Mouse (Mus musculus) limb, embryonic 12.5 days (tissue): ENCODE data around the gene Naaladl2. TPM values are rescaled to one million over a fixed set of nuclear protein-coding genes. Genes with fewer than 3 reads are reported as not detected.

Source experiments
- ATAC-seq: fragments of 200-750 bp; cut with Nextera tagmentation; 2 replicates; pipeline ENCODE4 v1.8.0; 2017; ENCODE audit warnings: low read depth, moderate TSS enrichment; ENCODE audit not compliant: insufficient number of reproducible peaks, insufficient read depth, low FRiP score, low TSS enrichment
- H3K27ac ChIP-seq: fragments of 300-500 bp; sonication (generic); 2 replicates; pipeline ENCODE4 v1.5.1; 2016; ENCODE audit warnings: mild to moderate bottlenecking, moderate library complexity
- H3K27me3 ChIP-seq: fragments of 300-500 bp; sonication (generic); 2 replicates; pipeline ENCODE4 v1.6.1; 2016; ENCODE audit warnings: mild to moderate bottlenecking, moderate library complexity
- H3K36me3 ChIP-seq: fragments of 300-500 bp; sonication (generic); 2 replicates; pipeline ENCODE4 v1.6.1; 2016; ENCODE audit warnings: mild to moderate bottlenecking, moderate library complexity
- H3K4me1 ChIP-seq: fragments of 300-500 bp; sonication (generic); replicated peaks from 2 replicates; pipeline ENCODE4 v1.6.1; 2016
- H3K4me2 ChIP-seq: fragments of 300-500 bp; sonication (generic); 2 replicates; pipeline ENCODE4 v1.6.1; 2016; ENCODE audit warnings: mild to moderate bottlenecking, moderate library complexity
- H3K4me3 ChIP-seq: fragments of 300-500 bp; sonication (generic); replicated peaks from 2 replicates; pipeline ENCODE4 v1.5.1; 2016; ENCODE audit warnings: mild to moderate bottlenecking
- H3K9ac ChIP-seq: fragments of 300-500 bp; sonication (generic); replicated peaks from 2 replicates; pipeline ENCODE4 v1.6.1; 2016; ENCODE audit warnings: mild to moderate bottlenecking, moderate library complexity
- H3K9me3 ChIP-seq: fragments of 300-500 bp; sonication (generic); 2 replicates; pipeline ENCODE4 v1.6.1; 2016; ENCODE audit warnings: mild to moderate bottlenecking, moderate library complexity
- WGBS: fragments of 180-500 bp; shearing (Covaris S2); methylation state at CpG from one replicate; pipeline ENCODE4 v1.1.7; 2016; 5-methylcytosine and 5-hydroxymethylcytosine counted together
- polyA plus RNA-seq: library from polyadenylated mRNA; unstranded; fragments of >200 nt; fragmentation: Nextera tagmentation; extraction: Ambion mirVana; gene quantifications from 2 replicates; pipeline ENCODE4 v1.2.1, GENCODE M21; 2016

Naaladl2 gene
- polyA plus RNA-seq, 1 experiment from 2014 or later: 1.1 TPM

GRCm38 (mm10) chr3:24670500-24670899 is 473.6 kb downstream of the Naaladl2 start:
- 66% methylated on average over 3 of the region's 3 CpGs for WGBS
- Histone ChIP-seq H3K27me3 (no peaks in the 10 kb centered on the region), H3K4me1 (no peaks in the 10 kb centered on the region), H3K36me3 (no peaks in the 10 kb centered on the region), H3K27ac (no peak overlapping the region), H3K4me3 (no peak overlapping the region), H3K9ac (no peak overlapping the region), H3K9me3 (no peaks in the 10 kb centered on the region), H3K4me2 (no peak overlapping the region)
- ATAC-seq: no peak

- H3K36me3 ChIP-seq: no peaks in the 10 kb centered on the region
- H3K4me2 ChIP-seq: no peak overlapping the region
- no peak for ATAC-seq
- H3K4me3 ChIP-seq: no peak overlapping the region
- H3K9ac ChIP-seq: no peak overlapping the region
- 83% methylated on average over 3 of the region's 3 CpGs for WGBS
- no peaks in the 10 kb centered on the region for H3K4me1 ChIP-seq
- no peak overlapping the region for H3K27ac ChIP-seq
- no peaks in the 10 kb centered on the region for H3K9me3 ChIP-seq
- no peaks in the 10 kb centered on the region for H3K27me3 ChIP-seq
These were observed 475.8 kb downstream of the Naaladl2 start for GRCm38 (mm10) chr3:24668052-24668916.

GRCm38 (mm10) chr3:24665408-24665807 is 478.7 kb downstream of the Naaladl2 start:
- no peak for ATAC-seq
- 78% methylated on average over 1 of the region's 1 CpGs for WGBS
- H3K27me3 ChIP-seq: no peaks in the 10 kb centered on the region
- no peaks in the 10 kb centered on the region for H3K4me1 ChIP-seq
- no peaks in the 10 kb centered on the region for H3K36me3 ChIP-seq
- H3K9me3 ChIP-seq: no peaks in the 10 kb centered on the region
- no peak overlapping the region for H3K4me2 ChIP-seq
- H3K4me3 ChIP-seq: no peak overlapping the region
- H3K9ac ChIP-seq: no peak overlapping the region
- no peak overlapping the region for H3K27ac ChIP-seq

- no peak for ATAC-seq
- Histone ChIP-seq H3K4me3 (no peak overlapping the region), H3K36me3 (no peaks in the 10 kb centered on the region), H3K4me2 (no peak overlapping the region), H3K27me3 (no peaks in the 10 kb centered on the region), H3K9ac (no peak overlapping the region), H3K27ac (no peak overlapping the region), H3K9me3 (no peaks in the 10 kb centered on the region), H3K4me1 (no peaks in the 10 kb centered on the region)
These were observed 480.3 kb downstream of the Naaladl2 start for GRCm38 (mm10) chr3:24663749-24664148.

- Histone ChIP-seq H3K36me3 (no peaks in the 10 kb centered on the region), H3K9me3 (no peaks in the 10 kb centered on the region), H3K4me2 (no peak overlapping the region), H3K27me3 (no peaks in the 10 kb centered on the region), H3K9ac (no peak overlapping the region), H3K4me3 (no peak overlapping the region), H3K27ac (no peak overlapping the region), H3K4me1 (no peaks in the 10 kb centered on the region)
- ATAC-seq: no peak
- WGBS: 28% methylated on average over 1 of the region's 1 CpGs
These were observed 514.0 kb downstream of the Naaladl2 start for GRCm38 (mm10) chr3:24630032-24630431.

GRCm38 (mm10) chr3:24605485-24605884 is 538.6 kb downstream of the Naaladl2 start:
- no peak for ATAC-seq
- Histone ChIP-seq H3K9ac (no peak overlapping the region), H3K4me2 (no peak overlapping the region), H3K36me3 (no peaks in the 10 kb centered on the region), H3K4me3 (no peak overlapping the region), H3K9me3 (no peaks in the 10 kb centered on the region), H3K27me3 (no peaks in the 10 kb centered on the region), H3K27ac (no peak overlapping the region), H3K4me1 (0 out of 2 replicates have a peak, but pooled peaks cover 3% of the 10 kb centered on the region)

GRCm38 (mm10) chr3:24604791-24605320 is 539.2 kb downstream of the Naaladl2 start:
- no peaks in the 10 kb centered on the region for H3K36me3 ChIP-seq
- H3K27ac ChIP-seq: no peak overlapping the region
- ATAC-seq: no peak
- no peak overlapping the region for H3K9ac ChIP-seq
- H3K4me2 ChIP-seq: no peak overlapping the region
- 0 out of 2 replicates have a peak, but pooled peaks cover 3% of the 10 kb centered on the region for H3K4me1 ChIP-seq
- H3K4me3 ChIP-seq: no peak overlapping the region
- 86% methylated on average over 3 of the region's 3 CpGs for WGBS
- H3K9me3 ChIP-seq: no peaks in the 10 kb centered on the region
- H3K27me3 ChIP-seq: no peaks in the 10 kb centered on the region

GRCm38 (mm10) chr3:24595447-24595846 is 548.6 kb downstream of the Naaladl2 start:
- no peaks in the 10 kb centered on the region for H3K36me3 ChIP-seq
- ATAC-seq: no peak
- no peak overlapping the region for H3K4me3 ChIP-seq
- no peaks in the 10 kb centered on the region for H3K9me3 ChIP-seq
- H3K9ac ChIP-seq: no peak overlapping the region
- no peak overlapping the region for H3K4me2 ChIP-seq
- no peaks in the 10 kb centered on the region for H3K27me3 ChIP-seq
- no peaks in the 10 kb centered on the region for H3K4me1 ChIP-seq
- 86% methylated on average over 2 of the region's 2 CpGs for WGBS
- H3K27ac ChIP-seq: no peak overlapping the region

- Histone ChIP-seq H3K27me3 (no peaks in the 10 kb centered on the region), H3K4me1 (no peaks in the 10 kb centered on the region), H3K9me3 (no peaks in the 10 kb centered on the region), H3K4me3 (no peak overlapping the region), H3K27ac (no peak overlapping the region), H3K4me2 (no peak overlapping the region), H3K36me3 (no peaks in the 10 kb centered on the region), H3K9ac (no peak overlapping the region)
- WGBS: 75% methylated on average over 1 of the region's 1 CpGs
- ATAC-seq: no peak
These were observed 587.4 kb downstream of the Naaladl2 start for GRCm38 (mm10) chr3:24556617-24557016.

- no peaks in the 10 kb centered on the region for H3K36me3 ChIP-seq
- no peaks in the 10 kb centered on the region for H3K27me3 ChIP-seq
- no peak for ATAC-seq
- H3K27ac ChIP-seq: no peak overlapping the region
- H3K4me1 ChIP-seq: no peaks in the 10 kb centered on the region
- 83% methylated on average over 5 of the region's 5 CpGs for WGBS
- H3K4me3 ChIP-seq: no peak overlapping the region
- H3K9ac ChIP-seq: no peak overlapping the region
- H3K9me3 ChIP-seq: no peaks in the 10 kb centered on the region
- no peak overlapping the region for H3K4me2 ChIP-seq
These were observed 590.4 kb downstream of the Naaladl2 start for GRCm38 (mm10) chr3:24553701-24554100.

- H3K27me3 ChIP-seq: no peaks in the 10 kb centered on the region
- no peaks in the 10 kb centered on the region for H3K4me1 ChIP-seq
- H3K9me3 ChIP-seq: no peaks in the 10 kb centered on the region
- no peaks in the 10 kb centered on the region for H3K36me3 ChIP-seq
- 82% methylated on average over 2 of the region's 2 CpGs for WGBS
- H3K4me3 ChIP-seq: no peak overlapping the region
- no peak overlapping the region for H3K9ac ChIP-seq
- H3K4me2 ChIP-seq: no peak overlapping the region
- H3K27ac ChIP-seq: no peak overlapping the region
- ATAC-seq: no peak
These were observed 591.4 kb downstream of the Naaladl2 start for GRCm38 (mm10) chr3:24552631-24553030.
